Mouse (Mus musculus): Measurements from ENCODE around the gene Miox.

DNA sequence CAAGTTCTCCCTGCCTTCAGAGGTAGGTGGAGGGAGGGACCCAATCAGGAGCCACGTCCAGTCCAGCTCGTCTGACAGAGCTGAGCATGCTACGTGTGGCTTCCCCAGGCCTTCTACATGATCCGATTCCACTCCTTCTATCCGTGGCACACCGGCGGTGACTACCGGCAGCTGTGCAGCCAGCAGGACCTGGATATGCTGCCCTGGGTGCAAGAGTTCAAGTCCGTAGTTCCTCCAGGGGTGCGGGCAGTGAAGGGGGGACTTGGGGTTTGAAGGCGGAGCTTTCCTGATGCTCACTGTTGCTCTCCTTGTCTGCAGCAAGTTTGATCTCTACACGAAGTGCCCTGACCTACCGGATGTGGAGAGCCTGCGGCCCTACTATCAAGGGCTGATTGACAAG, 2.2 kb downstream of the Miox start:
- TF ChIP-seq CTCF (IDR thresholded peaks at IDR 0.05; ENCODE audit: low read depth): no peak
- no peak for TF ChIP-seq EP300 (optimal IDR thresholded peaks at IDR 0.05)
